Mouse (Mus musculus) forelimb bud, embryonic 11.5 days (tissue): ENCODE measurements around the gene Tpi1.
"Not testable (repeated sequence)": the region's sequence is repeated elsewhere in the genome, so short reads cannot be mapped to it uniquely, and the experiment has no call there.

Experiments
- DNase-seq: peaks from one replicate; pipeline ENCODE4 v3.0.0-alpha.2; 2012; ENCODE audit warnings: low read depth, low spot score

Gene Tpi1

GRCm38 (mm10) chr6:124809052-124809774 lies 4.9 kb downstream of the Tpi1 start:
- DNase-seq: peak; percentile 82

GRCm38 (mm10) chr6:124808358-124809012 lies 5.6 kb downstream of the Tpi1 start, which contains the start of gene Spsb2:
TSS of gene Spsb2 (plus strand) at chr6:124808661.
- DNase-seq: peak; percentile 70

- DNase-seq: no peak
Observed at GRCm38 (mm10) chr6:124807986-124808357, 6.1 kb downstream of the Tpi1 start.

- DNase-seq: no peak
Observed at GRCm38 (mm10) chr6:124807366-124807765, 6.7 kb downstream of the Tpi1 start.

GRCm38 (mm10) chr6:124806446-124807140 lies 7.5 kb downstream of the Tpi1 start:
- no peak for DNase-seq

GRCm38 (mm10) chr6:124805341-124806321 lies 8.5 kb downstream of the Tpi1 start:
- DNase-seq: peak; percentile 86

GRCm38 (mm10) chr6:124804341-124804740 lies 9.8 kb downstream of the Tpi1 start:
- DNase-seq: no peak

GRCm38 (mm10) chr6:124803691-124804090 lies 10.4 kb downstream of the Tpi1 start:
- DNase-seq: not testable (repeated sequence)

- DNase-seq: no peak
Observed at GRCm38 (mm10) chr6:124803061-124803460, 11.0 kb downstream of the Tpi1 start.

GRCm38 (mm10) chr6:124802400-124802799 lies 11.7 kb downstream of the Tpi1 start:
- not testable (repeated sequence) for DNase-seq

GRCm38 (mm10) chr6:124796200-124796599 lies 17.9 kb downstream of the Tpi1 start:
- DNase-seq: no peak

GRCm38 (mm10) chr6:124795781-124796180 lies 18.3 kb downstream of the Tpi1 start:
- DNase-seq: no peak

GRCm38 (mm10) chr6:124791911-124792310 lies 22.2 kb downstream of the Tpi1 start:
- no peak for DNase-seq

- no peak for DNase-seq
Observed at GRCm38 (mm10) chr6:124790121-124790520, 24.0 kb downstream of the Tpi1 start.

- no peak for DNase-seq
Observed at GRCm38 (mm10) chr6:124789519-124789918, 24.6 kb downstream of the Tpi1 start.

GRCm38 (mm10) chr6:124787722-124788121 lies 26.4 kb downstream of the Tpi1 start:
- DNase-seq: no peak

- DNase-seq: no peak
Observed at GRCm38 (mm10) chr6:124786756-124787420, 27.2 kb downstream of the Tpi1 start.

- DNase-seq: peak; percentile 61
Observed at GRCm38 (mm10) chr6:124782436-124782835, 31.7 kb downstream of the Tpi1 start.

GRCm38 (mm10) chr6:124780917-124781316 lies 33.2 kb downstream of the Tpi1 start:
- DNase-seq: no peak

- DNase-seq: no peak
Observed at GRCm38 (mm10) chr6:124779984-124780416, 34.1 kb downstream of the Tpi1 start.
